Mouse (Mus musculus) C2C12 (cell line): Measurements from ENCODE around the gene Parp8. TPM values are rescaled to one million over a fixed set of nuclear protein-coding genes. Genes with fewer than 3 reads are reported as not detected.

Source experiments
- H3K27me3 ChIP-seq: one replicate; pipeline ENCODE4 v1.6.1; 2011; ENCODE audit not compliant: control insufficient read depth, insufficient read depth, insufficient read length
- H3K36me3 ChIP-seq: one replicate; pipeline ENCODE4 v1.6.1; 2011; ENCODE audit not compliant: control insufficient read depth, insufficient read depth
- H3K4me3 ChIP-seq: one replicate; pipeline ENCODE4 v1.5.1; 2011; ENCODE audit warnings: mild to moderate bottlenecking, control low read depth; ENCODE audit not compliant: poor library complexity, insufficient read depth, severe bottlenecking
- H3K79me2 ChIP-seq: one replicate; pipeline ENCODE4 v1.6.1; 2011; ENCODE audit not compliant: control insufficient read depth, insufficient read depth
- H3K79me3 ChIP-seq: one replicate; pipeline ENCODE4 v1.6.1; 2011; ENCODE audit warnings: low read depth, control low read depth
- H3ac ChIP-seq: one replicate; pipeline ENCODE3; 2011; ENCODE audit warnings: low read depth; ENCODE audit not compliant: control insufficient read depth, insufficient read length
- CEBPB ChIP-seq: IDR thresholded peaks from one replicate; pipeline ENCODE4 v1.6.1; 2011; ENCODE audit warnings: low read depth, mild to moderate bottlenecking, control low read depth, moderate library complexity
- CTCF ChIP-seq: IDR thresholded peaks from one replicate; pipeline ENCODE4 v1.5.1; 2011; ENCODE audit not compliant: control insufficient read depth, insufficient read depth, insufficient read length
- FOSL1 ChIP-seq: IDR thresholded peaks from one replicate; pipeline ENCODE4 v1.8.0; 2011; ENCODE audit warnings: mild to moderate bottlenecking, low read length; ENCODE audit not compliant: poor library complexity, insufficient read depth, severe bottlenecking
- MAX ChIP-seq: IDR thresholded peaks from one replicate; pipeline ENCODE4 v1.6.1; 2011; ENCODE audit warnings: mild to moderate bottlenecking, control low read depth
- MYOD1 ChIP-seq: IDR thresholded peaks from one replicate; pipeline ENCODE4 v1.6.1; 2011; ENCODE audit warnings: low read depth; ENCODE audit not compliant: control insufficient read depth, insufficient read length
- MYOG ChIP-seq: IDR thresholded peaks from one replicate; pipeline ENCODE4 v1.6.1; 2011; ENCODE audit not compliant: control insufficient read depth, insufficient read length; ENCODE audit errors: extremely low read depth
- USF1 ChIP-seq: IDR thresholded peaks from one replicate; pipeline ENCODE4 v1.6.1; 2011; ENCODE audit warnings: low read depth, mild to moderate bottlenecking, control low read depth, moderate library complexity
- polyA plus RNA-seq: library from polyadenylated mRNA; unstranded; fragments of >200 nt; fragmentation: generic; extraction: Trizol; gene quantifications from one replicate; pipeline ENCODE4 v1.2.1, GENCODE M21; 2012; ENCODE audit warnings: missing spikeins

The Parp8 gene
- polyA plus RNA-seq, 1 experiment = 7.7 TPM

- Histone ChIP-seq H3K79me3 (peaks cover 8% of the 10 kb centered on the region), H3K4me3 (no peak overlapping the region), H3K36me3 (no peaks in the 10 kb centered on the region), H3K79me2 (peaks cover 5% of the 10 kb centered on the region), H3ac (no peak overlapping the region), H3K27me3 (no peaks in the 10 kb centered on the region)
- TF ChIP-seq MYOD1 = no peak
- no peak for TF ChIP-seq FOSL1
- no peak for TF ChIP-seq MAX
- TF ChIP-seq USF1 = no peak
Observed at GRCm38 (mm10) chr13:116968906-116969305, 56.4 kb downstream of the Parp8 start.

GRCm38 (mm10) chr13:116967459-116967858 lies 57.9 kb downstream of the Parp8 start:
- H3ac ChIP-seq = no peak overlapping the region

GRCm38 (mm10) chr13:116962480-116963462 lies 62.6 kb downstream of the Parp8 start:
- Histone ChIP-seq H3ac (no peak overlapping the region), H3K36me3 (no peaks in the 10 kb centered on the region), H3K4me3 (no peak overlapping the region), H3K79me2 (peaks cover 10% of the 10 kb centered on the region), H3K79me3 (peaks cover 4% of the 10 kb centered on the region), H3K27me3 (no peaks in the 10 kb centered on the region)
- TF ChIP-seq CTCF = no peak
- no peak for TF ChIP-seq MAX
- TF ChIP-seq MYOD1 = no peak
- TF ChIP-seq MYOG = no peak
- TF ChIP-seq FOSL1 = no peak
- no peak for TF ChIP-seq CEBPB
- no peak for TF ChIP-seq USF1

More at GRCm38 (mm10) chr13:116967459-116967858, 57.9 kb downstream of the Parp8 start:
- Histone ChIP-seq H3K27me3 (no peaks in the 10 kb centered on the region), H3K36me3 (no peaks in the 10 kb centered on the region), H3K4me3 (no peak overlapping the region), H3K79me2 (peaks cover 5% of the 10 kb centered on the region), H3K79me3 (peaks cover 7% of the 10 kb centered on the region)
- TF ChIP-seq MAX = no peak
- TF ChIP-seq MYOG = no peak

GRCm38 (mm10) chr13:116958776-116959589 lies 66.4 kb downstream of the Parp8 start:
- H3K79me3 ChIP-seq = no peaks in the 10 kb centered on the region
- no peak overlapping the region for H3ac ChIP-seq
- TF ChIP-seq MYOD1 (no peak), MYOG (no peak), CEBPB (no peak), MAX (no peak), USF1 (no peak), CTCF (no peak), FOSL1 (no peak)
- H3K79me2 ChIP-seq = peaks cover 30% of the 10 kb centered on the region
- H3K4me3 ChIP-seq = no peak overlapping the region
- no peaks in the 10 kb centered on the region for H3K36me3 ChIP-seq
- no peaks in the 10 kb centered on the region for H3K27me3 ChIP-seq

GRCm38 (mm10) chr13:116957577-116957976 lies 67.8 kb downstream of the Parp8 start:
- peaks cover 30% of the 10 kb centered on the region for H3K79me2 ChIP-seq
- no peaks in the 10 kb centered on the region for H3K27me3 ChIP-seq
- H3K36me3 ChIP-seq = no peaks in the 10 kb centered on the region
- H3K79me3 ChIP-seq = no peaks in the 10 kb centered on the region
- no peak overlapping the region for H3ac ChIP-seq
- TF ChIP-seq MAX (no peak), CEBPB (no peak), FOSL1 (no peak), MYOD1 (no peak)
- no peak overlapping the region for H3K4me3 ChIP-seq
